Mouse (Mus musculus) heart, embryonic 14.5 days (tissue): ENCODE data around the gene Ssh2. TPM values are rescaled to one million over a fixed set of nuclear protein-coding genes. Genes with fewer than 3 reads are reported as not detected.

ENCODE experiments used
- ATAC-seq: fragments of 200-750 bp; cut with Nextera tagmentation; 2 replicates; pipeline ENCODE4 v1.8.0; 2017; ENCODE audit warnings: low read depth, moderate TSS enrichment; ENCODE audit not compliant: insufficient number of reproducible peaks, insufficient read depth, low FRiP score
- H3K27ac ChIP-seq, 2 experiments: fragments of 200-500 bp in 1 of 2; fragments of 300-500 bp in 1 of 2; sonication (generic) in 1 of 2; replicated peaks in 1 of 2; 2 replicates each; pipeline ENCODE4 v1.5.1; 2012 to 2014; ENCODE audit warnings: low read depth in 2 of 2, low read length in 2 of 2, control low read depth in 1 of 2, mild to moderate bottlenecking in 1 of 2, mixed read lengths in 1 of 2; ENCODE audit not compliant: control insufficient read depth in 1 of 2, insufficient read depth in 1 of 2
- H3K27me3 ChIP-seq: fragments of 300-500 bp; sonication (generic); 2 replicates; pipeline ENCODE4 v1.6.1; 2014; ENCODE audit warnings: mild to moderate bottlenecking, low read length, control low read depth; ENCODE audit not compliant: control insufficient read depth, insufficient read depth
- H3K36me3 ChIP-seq: fragments of 300-500 bp; sonication (generic); 2 replicates; pipeline ENCODE4 v1.6.1; 2014; ENCODE audit warnings: mild to moderate bottlenecking, control low read depth, low read length, mixed read lengths; ENCODE audit not compliant: control insufficient read depth, insufficient read depth
- H3K4me1 ChIP-seq, 2 experiments: fragments of 200-500 bp in 1 of 2; fragments of 300-500 bp in 1 of 2; sonication (generic) in 1 of 2; 2 replicates each; pipeline ENCODE4 v1.6.1; 2012 to 2014; ENCODE audit warnings: low read length in 2 of 2, control low read depth in 1 of 2, mixed read lengths in 1 of 2; ENCODE audit not compliant: control insufficient read depth in 2 of 2, insufficient read depth in 2 of 2
- H3K4me2 ChIP-seq: fragments of 300-500 bp; sonication (generic); 2 replicates; pipeline ENCODE4 v1.6.1; 2014; ENCODE audit warnings: mild to moderate bottlenecking, low read length
- H3K4me3 ChIP-seq, 2 experiments: fragments of 200-500 bp in 1 of 2; fragments of 300-500 bp in 1 of 2; sonication (generic) in 1 of 2; 2 replicates each; pipeline ENCODE4 v1.5.1; 2012 to 2014; ENCODE audit warnings: low read length in 2 of 2, mild to moderate bottlenecking in 2 of 2, control low read depth in 1 of 2, low read depth in 1 of 2, moderate library complexity in 1 of 2; ENCODE audit not compliant: control insufficient read depth in 1 of 2, insufficient read depth in 1 of 2
- H3K9ac ChIP-seq: fragments of 300-500 bp; sonication (generic); 2 replicates; pipeline ENCODE4 v1.6.1; 2014; ENCODE audit warnings: mild to moderate bottlenecking, low read length
- H3K9me3 ChIP-seq: fragments of 300-500 bp; sonication (generic); 2 replicates; pipeline ENCODE4 v1.6.1; 2016; ENCODE audit warnings: low read length, control low read depth; ENCODE audit not compliant: control insufficient read depth
- WGBS: fragments of 180-500 bp; shearing (Covaris S2); extraction: QIAGEN DNeasy Blood & Tissue Kit; methylation state at CpG from one replicate; pipeline ENCODE4 v1.1.7; 2014; 5-methylcytosine and 5-hydroxymethylcytosine counted together
- polyA plus RNA-seq: library from polyadenylated mRNA; unstranded; fragments of >200 nt; fragmentation: Nextera tagmentation; extraction: Ambion mirVana; gene quantifications from 2 replicates; pipeline ENCODE4 v1.2.1, GENCODE M21; 2014

Ssh2 gene
- polyA plus RNA-seq, 1 experiment from 2014 or later, result 31.4 TPM

GRCm38 (mm10) chr11:77493512-77494343 lies 277.6 kb downstream of the Ssh2 start, which contains the start of gene Git1:
Gene Git1 (plus strand): TSS chr11:77493562.
- peak within 1 kb of the TSS; percentile 92 to 94 for H3K4me3 ChIP-seq

GRCm38 (mm10) chr11:77494344-77494676 lies 278.2 kb downstream of the Ssh2 start:
- Histone ChIP-seq H3K4me2 (peak overlapping the region; percentile 94), H3K27me3 (no peaks in the 10 kb centered on the region), H3K9ac (peak overlapping the region; percentile 96), H3K36me3 (peaks cover 6% of the 10 kb centered on the region), H3K4me1 (peaks cover 36 to 71% of the 10 kb centered on the region in 2 experiments), H3K4me3 (peak overlapping the region; percentile 76 to 94), H3K9me3 (no peaks in the 10 kb centered on the region), H3K27ac (peak overlapping the region; percentile 50 to 95)
- WGBS, result 28% methylated on average over 4 of the region's 4 CpGs
- no peak for ATAC-seq

More at GRCm38 (mm10) chr11:77493512-77494343, 277.6 kb downstream of the Ssh2 start, which contains the start of gene Git1:
- Histone ChIP-seq H3K9ac (peak within 1 kb of the TSS; percentile 96), H3K4me1 (peaks cover 40 to 72% of the 10 kb centered on the region in 2 experiments), H3K27ac (peak within 1 kb of the TSS; percentile 95 to 98), H3K27me3 (no peaks in the 10 kb centered on the region), H3K4me2 (peak within 1 kb of the TSS; percentile 94), H3K36me3 (0 out of 2 replicates have a peak, but pooled peaks cover under 1% of the 10 kb centered on the region), H3K9me3 (no peaks in the 10 kb centered on the region)
- WGBS, result 1% methylated on average over 58 of the region's 74 CpGs
- no peak for ATAC-seq

- peaks cover 36 to 71% of the 10 kb centered on the region in 2 experiments for H3K4me1 ChIP-seq
- peak overlapping the region; percentile 96 for H3K9ac ChIP-seq
- ATAC-seq, result no peak
- WGBS, result 66% methylated on average over 6 of the region's 6 CpGs
- peak overlapping the region; percentile 94 for H3K4me2 ChIP-seq
- no peaks in the 10 kb centered on the region for H3K27me3 ChIP-seq
- H3K4me3 ChIP-seq, result peak overlapping the region in 1 of 2 experiments; percentile 94; a peak in 3 of 4 replicates
- H3K36me3 ChIP-seq, result peaks cover 11% of the 10 kb centered on the region
- H3K27ac ChIP-seq, result peak overlapping the region; percentile 50 to 95; a peak in 2 of 4 replicates
- no peaks in the 10 kb centered on the region for H3K9me3 ChIP-seq
These were observed 278.7 kb downstream of the Ssh2 start for GRCm38 (mm10) chr11:77494782-77495181.

GRCm38 (mm10) chr11:77495507-77495906 lies 279.4 kb downstream of the Ssh2 start:
- Histone ChIP-seq H3K4me1 (peaks cover 31 to 66% of the 10 kb centered on the region in 2 experiments), H3K27ac (peak overlapping the region; percentile 14 to 93; a peak in 2 of 4 replicates), H3K4me3 (no peak overlapping the region), H3K9ac (peak overlapping the region; percentile 96), H3K4me2 (peak overlapping the region; percentile 94), H3K27me3 (no peaks in the 10 kb centered on the region), H3K9me3 (no peaks in the 10 kb centered on the region), H3K36me3 (peaks cover 18% of the 10 kb centered on the region)
- no peak for ATAC-seq

GRCm38 (mm10) chr11:77497341-77497756 lies 281.3 kb downstream of the Ssh2 start:
- H3K4me1 ChIP-seq, result peaks cover 24 to 52% of the 10 kb centered on the region in 2 experiments
- H3K27ac ChIP-seq, result peak overlapping the region; percentile 83 to 93
- no peak overlapping the region for H3K4me3 ChIP-seq
- peak; percentile 10; the same call in 1 of the 2 replicates for ATAC-seq
- H3K27me3 ChIP-seq, result no peaks in the 10 kb centered on the region
- peaks cover 35% of the 10 kb centered on the region for H3K36me3 ChIP-seq
- 30% methylated on average over 6 of the region's 6 CpGs for WGBS
- H3K9ac ChIP-seq, result peak overlapping the region; percentile 31
- H3K4me2 ChIP-seq, result peak overlapping the region; percentile 36; the same call in 1 of the 2 replicates
- no peaks in the 10 kb centered on the region for H3K9me3 ChIP-seq

GRCm38 (mm10) chr11:77497851-77498250 lies 281.8 kb downstream of the Ssh2 start:
- 29% methylated on average over 4 of the region's 4 CpGs for WGBS
- Histone ChIP-seq H3K27ac (peak overlapping the region; percentile 77 to 93), H3K9ac (peak overlapping the region; percentile 65), H3K27me3 (no peaks in the 10 kb centered on the region), H3K9me3 (no peaks in the 10 kb centered on the region), H3K4me3 (no peak overlapping the region), H3K4me2 (peak overlapping the region; percentile 36), H3K4me1 (peaks cover 24 to 51% of the 10 kb centered on the region in 2 experiments), H3K36me3 (peaks cover 40% of the 10 kb centered on the region)
- ATAC-seq, result 0 out of 2 replicates have a peak, but pooled peaks have one; percentile 5

- H3K9ac ChIP-seq, result peak overlapping the region; percentile 65
- H3K9me3 ChIP-seq, result no peaks in the 10 kb centered on the region
- peak overlapping the region; percentile 36 for H3K4me2 ChIP-seq
- 65% methylated on average over 12 of the region's 12 CpGs for WGBS
- no peak for ATAC-seq
- peaks cover 46% of the 10 kb centered on the region for H3K36me3 ChIP-seq
- peaks cover 24 to 57% of the 10 kb centered on the region in 2 experiments for H3K4me1 ChIP-seq
- H3K4me3 ChIP-seq, result no peak overlapping the region
- no peaks in the 10 kb centered on the region for H3K27me3 ChIP-seq
- peak overlapping the region; percentile 77 to 93 for H3K27ac ChIP-seq
These were observed 282.4 kb downstream of the Ssh2 start for GRCm38 (mm10) chr11:77498261-77499139.
